ENCODE assay signal across 8 mouse cellular contexts in genomic region chr5:105731627-105732432, GRCm38 (mm10). TPM values are rescaled to one million over a fixed set of nuclear protein-coding genes. Genes with fewer than 3 reads are reported as not detected.
DNase-seq lines count a peak whose midpoint lies in the region; ATAC-seq and TF ChIP-seq lines count a peak whose summit lies in the region.

No protein-coding gene starts in this region.

- H3K4me3 ChIP-seq in CH12.LX (replicated peaks in 1 of 3; ENCODE audit: low read depth in 2 of 3, low read length in 2 of 3, poor library complexity in 1 of 3) = peak overlapping the region; percentile 51 to 57 (median 55)
- H3K4me3 ChIP-seq in embryonic fibroblast, embryonic 13.5 days (ENCODE audit: insufficient read depth, low read length) = peak overlapping the region; percentile 57
- peak overlapping the region; percentile 35 to 59 for H3K4me3 ChIP-seq in heart, embryonic 14.5 days (ENCODE audit: control insufficient read depth in 1 of 2, insufficient read depth in 1 of 2, low read depth in 1 of 2, low read length in 2 of 2)
- peak overlapping the region; percentile 46 for H3K4me3 ChIP-seq in kidney, postnatal 0 days (replicated peaks; ENCODE audit: low read depth, low read length)

- H3K4me1 ChIP-seq in CH12.LX (ENCODE audit: control insufficient read depth in 1 of 2, insufficient read depth in 2 of 2) = peaks cover 14 to 48% of the 10 kb centered on the region in 2 experiments; a peak in 3 of 4 replicates
- peaks cover 9% of the 10 kb centered on the region; the same call in 1 of the 2 replicates for H3K4me1 ChIP-seq in embryonic fibroblast, embryonic 13.5 days (ENCODE audit: control insufficient read depth, insufficient read depth, low read length)
- H3K4me1 ChIP-seq in heart, embryonic 14.5 days (ENCODE audit: control insufficient read depth in 2 of 2, insufficient read depth in 2 of 2, low read length in 2 of 2) = peaks cover 6 to 11% of the 10 kb centered on the region in 2 experiments
- H3K4me1 ChIP-seq in kidney, postnatal 0 days (replicated peaks; ENCODE audit: insufficient read depth, low read length) = peaks cover 12% of the 10 kb centered on the region

- peak; percentile 61; the same call in 1 of the 2 replicates for TF ChIP-seq EP300 in CH12.LX (IDR thresholded peaks at IDR 0.05; ENCODE audit: low read length)

- peaks cover 21 to 45% of the 10 kb centered on the region in 2 experiments for H3K36me3 ChIP-seq in CH12.LX (replicated peaks in 1 of 2; ENCODE audit: control insufficient read depth in 1 of 2, insufficient read depth in 1 of 2, low read length in 1 of 2)
- no peaks in the 10 kb centered on the region for H3K36me3 ChIP-seq in heart, embryonic 14.5 days (ENCODE audit: control insufficient read depth, insufficient read depth, low read length)
- H3K36me3 ChIP-seq in kidney, postnatal 0 days (ENCODE audit: insufficient read depth, low read length) = peaks cover 9% of the 10 kb centered on the region; the same call in 1 of the 2 replicates

- no peaks in the 10 kb centered on the region for H3K9me3 ChIP-seq in CH12.LX (replicated peaks; ENCODE audit: low read length)
- H3K9me3 ChIP-seq in heart, embryonic 14.5 days (ENCODE audit: control insufficient read depth, low read length) = no peaks in the 10 kb centered on the region
- H3K9me3 ChIP-seq in kidney, postnatal 0 days (replicated peaks; ENCODE audit: low read length) = no peaks in the 10 kb centered on the region

- peak overlapping the region; percentile 73 for H3K27ac ChIP-seq in CH12.LX (ENCODE audit: insufficient read depth, low read depth)
- H3K27ac ChIP-seq in embryonic fibroblast, embryonic 13.5 days (ENCODE audit: insufficient read depth, low read length) = peak overlapping the region; percentile 43
- H3K27ac ChIP-seq in heart, embryonic 14.5 days (replicated peaks in 1 of 2; ENCODE audit: control insufficient read depth in 1 of 2, insufficient read depth in 1 of 2, low read depth in 2 of 2, low read length in 2 of 2) = no peak overlapping the region
- H3K27ac ChIP-seq in kidney, postnatal 0 days = peak overlapping the region; percentile 84

- dilution Hi-C loops in CH12.LX (cut with MboI; ENCODE audit: extremely low pct_ligation_motif_present, extremely low pct_unique_long_range_greater_than_20kb, low sequenced_read_pairs) = no loop called here

- H3K4me2 ChIP-seq in CH12.LX (ENCODE audit: insufficient read depth, low read depth, poor library complexity, severe bottlenecking) = peak overlapping the region; percentile 73
- peak overlapping the region; percentile 98 for H3K4me2 ChIP-seq in heart, embryonic 14.5 days (ENCODE audit: low read length)
- H3K4me2 ChIP-seq in kidney, postnatal 0 days (ENCODE audit: low read length) = peak overlapping the region; percentile 71

- no peaks in the 10 kb centered on the region for H3K27me3 ChIP-seq in CH12.LX (replicated peaks)
- 0 out of 2 replicates have a peak, but pooled peaks cover 7% of the 10 kb centered on the region for H3K27me3 ChIP-seq in heart, embryonic 14.5 days (ENCODE audit: control insufficient read depth, insufficient read depth, low read length)
- H3K27me3 ChIP-seq in kidney, postnatal 0 days (ENCODE audit: insufficient read depth, low read length) = no peaks in the 10 kb centered on the region

- peak; percentile 67 for DNase-seq in CH12.LX (ENCODE audit: extremely low read depth)
- DNase-seq in adrenal gland, postnatal 36 days = peak; percentile 71 to 79
- peak; percentile 79 for DNase-seq in kidney, postnatal 0 days (ENCODE audit: low spot score)
- peak; percentile 58 for DNase-seq in lung, postnatal 25 days (ENCODE audit: low spot score)
- DNase-seq in ovary, postnatal 14 days (ENCODE audit: low spot score) = peak; percentile 36
- DNase-seq in urinary bladder, adult 2 months (ENCODE audit: low spot score) = peak; percentile 49

- peaks cover 41% of the 10 kb centered on the region for H3K79me2 ChIP-seq in CH12.LX (replicated peaks; ENCODE audit: control insufficient read depth, extremely low read depth, insufficient read depth, poor library complexity, severe bottlenecking)

- H3K9ac ChIP-seq in CH12.LX (ENCODE audit: insufficient read depth, low read depth) = peak overlapping the region; percentile 41
- H3K9ac ChIP-seq in heart, embryonic 14.5 days (ENCODE audit: low read length) = peak overlapping the region; percentile 71
- peak overlapping the region; percentile 55 for H3K9ac ChIP-seq in kidney, postnatal 0 days (ENCODE audit: low read depth, low read length)

- 2% methylated on average over 52 of the region's 52 CpGs for WGBS in heart, embryonic 14.5 days
- 2% methylated on average over 50 of the region's 52 CpGs for WGBS in kidney, postnatal 0 days

- no peak for TF ChIP-seq POLR2A in CH12.LX (IDR thresholded peaks at IDR 0.05; ENCODE audit: low read depth, low read length)
- TF ChIP-seq POLR2A in embryonic fibroblast, embryonic 13.5 days (IDR thresholded peaks at IDR 0.05; ENCODE audit: low read depth, low read length) = peak; percentile 55; the same call in 1 of the 2 replicates

- TF ChIP-seq RAD21 in CH12.LX (IDR thresholded peaks at IDR 0.05; ENCODE audit: low read depth, low read length) = no peak

- in situ Hi-C loops in CH12.LX (cut with MboI; ENCODE audit: low pct_ligation_motif_present, low pct_unique_long_range_greater_than_20kb, low sequenced_read_pairs) = loop anchor here (5.0 kb wide), 1 partner anchor 35 kb away; the partner anchor contains the start of gene Lrrc8d

- TF ChIP-seq CTCF in CH12.LX (conservative IDR thresholded peaks at IDR 0.05 in 1 of 2, IDR thresholded peaks at IDR 0.05 in 1 of 2; ENCODE audit: low read depth in 2 of 2, low read length in 2 of 2) = no peak
- TF ChIP-seq CTCF in embryonic fibroblast, embryonic 13.5 days (IDR thresholded peaks at IDR 0.05; ENCODE audit: borderline replicate concordance, insufficient read depth, low read length) = 0 out of 2 replicates have a peak, but pooled peaks have one; percentile 39
- peak; percentile 61 for TF ChIP-seq CTCF in kidney, postnatal 0 days (IDR thresholded peaks at IDR 0.05; ENCODE audit: low read depth)

- ATAC-seq in heart, embryonic 14.5 days (ENCODE audit: insufficient number of reproducible peaks, insufficient read depth, low FRiP score, low read depth) = peak; percentile 64
- ATAC-seq in kidney, postnatal 0 days (replicated peaks; ENCODE audit: low FRiP score, low read depth) = peak; percentile 68

TF ChIP-seq in CH12.LX, 34 proteins besides CTCF, POLR2A, EP300 and RAD21 (continues in another document):
- TF ChIP-seq UBTF (IDR thresholded peaks at IDR 0.05; ENCODE audit: low read depth, low read length) (peak; percentile 92; the same call in 1 of the 2 replicates), JUN (IDR thresholded peaks at IDR 0.05; ENCODE audit: insufficient read depth, low read depth, low read length) (0 out of 2 replicates have a peak, but pooled peaks have one; percentile 21), SIN3A (IDR thresholded peaks at IDR 0.05; ENCODE audit: low read length) (peak; percentile 44; the same call in 1 of the 2 replicates), BHLHE40 (IDR thresholded peaks at IDR 0.05; ENCODE audit: low read depth, low read length) (peak; percentile 86), TBP (conservative IDR thresholded peaks at IDR 0.05; ENCODE audit: low read depth, low read length) (0 out of 2 replicates have a peak, but pooled peaks have one; percentile 17), USF2 (conservative IDR thresholded peaks at IDR 0.05; ENCODE audit: low read depth, low read length) (no peak), ZKSCAN1 (IDR thresholded peaks at IDR 0.05; ENCODE audit: borderline replicate concordance, low read depth, low read length) (no peak), ETS1 (conservative IDR thresholded peaks at IDR 0.05; ENCODE audit: low read depth, low read length) (peak; percentile 69), PAX5 (IDR thresholded peaks at IDR 0.05; ENCODE audit: low read length) (no peak), KAT2A (IDR thresholded peaks at IDR 0.05; ENCODE audit: insufficient replicate concordance, low read length) (no peak), USF1 (IDR thresholded peaks at IDR 0.05; ENCODE audit: low read depth, low read length) (no peak), JUND (conservative IDR thresholded peaks at IDR 0.05; ENCODE audit: low read depth, low read length) (peak; percentile 31; the same call in 1 of the 2 replicates), MAX (IDR thresholded peaks at IDR 0.05; ENCODE audit: low read length) (peak; percentile 78; the same call in 1 of the 2 replicates), ZNF384 (IDR thresholded peaks at IDR 0.05; ENCODE audit: low read depth, low read length) (no peak), MEF2A (IDR thresholded peaks at IDR 0.05; ENCODE audit: borderline replicate concordance, low read depth, low read length) (0 out of 2 replicates have a peak, but pooled peaks have one; percentile 17), E2F4 (IDR thresholded peaks at IDR 0.05; ENCODE audit: insufficient replicate concordance, low read depth, low read length) (no peak), CHD2 (IDR thresholded peaks at IDR 0.05; ENCODE audit: low read length) (peak; percentile 68), MYC (IDR thresholded peaks at IDR 0.05; ENCODE audit: low read depth, low read length) (peak; percentile 34; the same call in 1 of the 2 replicates), MAFK (IDR thresholded peaks at IDR 0.05; ENCODE audit: insufficient replicate concordance, low read length) (no peak), MAZ (IDR thresholded peaks at IDR 0.05; ENCODE audit: low read depth, low read length) (peak; percentile 43; the same call in 1 of the 2 replicates), ELF1 (IDR thresholded peaks at IDR 0.05; ENCODE audit: low read depth, low read length) (peak; percentile 83), NRF1 (IDR thresholded peaks at IDR 0.05; ENCODE audit: low read depth, low read length) (peak; percentile 66), ZMIZ1 (IDR thresholded peaks at IDR 0.05; ENCODE audit: low read depth, low read length) (no peak), NELFE (IDR thresholded peaks at IDR 0.05; ENCODE audit: low read depth, low read length) (peak; percentile 40; the same call in 1 of the 2 replicates), SMC3 (IDR thresholded peaks at IDR 0.05; ENCODE audit: low read depth, low read length) (no peak; the same call in 1 of the 2 replicates), IRF4 (IDR thresholded peaks at IDR 0.05; ENCODE audit: low read depth, low read length) (peak; percentile 89)

RNA-seq across cellular contexts. Expression of gene Lrrc8d, which starts 32.1 kb away (rescaled TPM):
- 15.9 and 16.6 TPM in 2 replicates for total RNA-seq in CH12.LX (2012; rRNA removed)
- total RNA-seq in CH12.LX (2014; rRNA removed) = 5.2 and 7.0 TPM in 2 replicates
- polyA plus RNA-seq in CH12.LX (2012; ENCODE audit: insufficient read length, low read depth) = 26.1 and 29.2 TPM in 2 replicates
- 100 to 1,000 TPM in 1 of 2 experiments, 10 to 100 TPM in 1; 97.8 to 115 TPM for total RNA-seq in adrenal gland, postnatal 36 days (2021)
- polyA plus RNA-seq in embryonic fibroblast, embryonic 13.5 days (2011; ENCODE audit: insufficient read length, low read depth, missing spikeins) = 30.2 and 39.4 TPM in 2 replicates
- 9.7 and 10.2 TPM in 2 replicates for polyA plus RNA-seq in heart, embryonic 14.5 days (2014; fragmentation: Nextera tagmentation; extraction: Ambion mirVana)
- polyA plus RNA-seq in kidney, postnatal 0 days (2015; fragmentation: Nextera tagmentation; extraction: Ambion mirVana) = 32.5 and 34.6 TPM in 2 replicates
- 2.2 and 5.6 TPM in 2 replicates for polyA plus RNA-seq in urinary bladder, adult 2 months (2012; rRNA removed)

Comparison
In these comparisons a context has a peak if more than half of its experiments do, and no peak if none do; other contexts are left out.
1. H3K27ac ChIP-seq: peak in CH12.LX (single experiment), embryonic fibroblast, embryonic 13.5 days (single experiment) and kidney, postnatal 0 days (single experiment); none in heart, embryonic 14.5 days (0 of 2).
2. CTCF ChIP-seq: peak in embryonic fibroblast, embryonic 13.5 days (single experiment) and kidney, postnatal 0 days (single experiment); none in CH12.LX (0 of 2).
3. Peak in every context shown above with its lines, with median percentiles within 50 percentile points of each other: DNase-seq, H3K4me2 ChIP-seq, H3K4me3 ChIP-seq and H3K9ac ChIP-seq.